Mouse (Mus musculus) CH12.LX (cell line): ENCODE results near the gene Fabp2. TPM values are rescaled to one million over a fixed set of nuclear protein-coding genes. Genes with fewer than 3 reads are reported as not detected.

Experiments
- DNase-seq: peaks from one replicate; pipeline ENCODE4 v3.0.0-alpha.2; 2013; ENCODE audit errors: extremely low read depth
- H3K27ac ChIP-seq: 2 replicates; pipeline ENCODE4 v1.5.1; 2012; ENCODE audit warnings: low read depth, mild to moderate bottlenecking, control low read depth, moderate library complexity; ENCODE audit not compliant: insufficient read depth
- H3K27me3 ChIP-seq: replicated peaks from 2 replicates; pipeline ENCODE3; 2012; ENCODE audit warnings: inconsistent platforms
- H3K36me3 ChIP-seq, 2 experiments: replicated peaks in 1 of 2; 2 replicates each; pipeline versions ENCODE3 to v1.6.1; 2012; ENCODE audit warnings: inconsistent platforms in 1 of 2, low read length in 1 of 2, mild to moderate bottlenecking in 1 of 2, mixed read lengths in 1 of 2, moderate library complexity in 1 of 2; ENCODE audit not compliant: control insufficient read depth in 1 of 2, insufficient read depth in 1 of 2
- H3K4me1 ChIP-seq, 2 experiments: 2 replicates each; pipeline ENCODE4 v1.6.1; 2012; ENCODE audit warnings: inconsistent platforms in 1 of 2, moderate library complexity in 1 of 2; ENCODE audit not compliant: insufficient read depth in 2 of 2, control insufficient read depth in 1 of 2
- H3K4me2 ChIP-seq: 2 replicates; pipeline ENCODE4 v1.6.1; 2012; ENCODE audit warnings: low read depth, mild to moderate bottlenecking, control low read depth; ENCODE audit not compliant: poor library complexity, insufficient read depth, severe bottlenecking
- H3K4me3 ChIP-seq, 3 experiments: fragments of 150-350 bp in 1 of 3; sonication (generic) in 1 of 3; replicated peaks in 1 of 3; 2 replicates each; pipeline versions ENCODE3 to v1.5.1; 2011 to 2012; ENCODE audit warnings: low read depth in 2 of 3, low read length in 2 of 3, mild to moderate bottlenecking in 2 of 3, moderate library complexity in 2 of 3, control low read depth in 1 of 3, improper control_type of control experiment in 1 of 3, inconsistent platforms in 1 of 3, mixed read lengths in 1 of 3; ENCODE audit not compliant: poor library complexity in 1 of 3
- H3K79me2 ChIP-seq: replicated peaks from 2 replicates; pipeline ENCODE4 v1.6.1; 2012; ENCODE audit warnings: mild to moderate bottlenecking, moderate library complexity; ENCODE audit not compliant: control insufficient read depth, poor library complexity, insufficient read depth, severe bottlenecking; ENCODE audit errors: extremely low read depth
- H3K9ac ChIP-seq: 2 replicates; pipeline ENCODE4 v1.6.1; 2012; ENCODE audit warnings: low read depth, mild to moderate bottlenecking, control low read depth, moderate library complexity; ENCODE audit not compliant: insufficient read depth
- H3K9me3 ChIP-seq: replicated peaks from 2 replicates; pipeline ENCODE3; 2012; ENCODE audit warnings: low read length, inconsistent platforms, mixed read lengths
- CHD1 ChIP-seq: IDR thresholded peaks from 2 replicates; pipeline ENCODE4 v1.6.1; 2012; ENCODE audit warnings: low read depth, low read length, improper control_type of control experiment, inconsistent platforms
- CHD2 ChIP-seq: IDR thresholded peaks from 2 replicates; pipeline ENCODE4 v1.6.1; 2011; ENCODE audit warnings: low read length, improper control_type of control experiment
- ELF1 ChIP-seq: IDR thresholded peaks from 2 replicates; pipeline ENCODE4 v1.6.1; 2014; ENCODE audit warnings: low read depth, mild to moderate bottlenecking, inconsistent platforms, low read length, improper control_type of control experiment
- EP300 ChIP-seq: IDR thresholded peaks from 2 replicates; pipeline ENCODE4 v1.6.1; 2011; ENCODE audit warnings: low read length, improper control_type of control experiment
- JUN ChIP-seq: IDR thresholded peaks from 2 replicates; pipeline ENCODE4 v1.6.1; 2011; ENCODE audit warnings: low read depth, mild to moderate bottlenecking, low read length, improper control_type of control experiment, moderate library complexity; ENCODE audit not compliant: insufficient read depth
- MAX ChIP-seq: IDR thresholded peaks from 2 replicates; pipeline ENCODE4 v1.6.1; 2011; ENCODE audit warnings: low read length, improper control_type of control experiment
- MXI1 ChIP-seq: IDR thresholded peaks from 2 replicates; pipeline ENCODE4 v1.6.1; 2011; ENCODE audit warnings: mild to moderate bottlenecking, low read depth, low read length, improper control_type of control experiment
- NELFE ChIP-seq: IDR thresholded peaks from 2 replicates; pipeline ENCODE4 v1.6.1; 2011; ENCODE audit warnings: low read depth, low read length, improper control_type of control experiment
- RCOR1 ChIP-seq: conservative IDR thresholded peaks from 2 replicates; pipeline ENCODE4 v1.6.1; 2012; ENCODE audit warnings: low read depth, mild to moderate bottlenecking, inconsistent platforms, low read length, improper control_type of control experiment
- SIN3A ChIP-seq: IDR thresholded peaks from 2 replicates; pipeline ENCODE4 v1.6.1; 2012; ENCODE audit warnings: low read length, improper control_type of control experiment, inconsistent platforms
- UBTF ChIP-seq: IDR thresholded peaks from 2 replicates; pipeline ENCODE4 v1.6.1; 2012; ENCODE audit warnings: low read depth, mild to moderate bottlenecking, inconsistent platforms, low read length, improper control_type of control experiment, moderate library complexity
- ZKSCAN1 ChIP-seq: IDR thresholded peaks from 2 replicates; pipeline ENCODE4 v1.6.1; 2012; ENCODE audit warnings: low read depth, inconsistent platforms, low read length, improper control_type of control experiment, borderline replicate concordance
- dilution Hi-C: fragments of 300-500 bp; cut with MboI; formaldehyde crosslinking; loops from 2 replicates; pipeline ENCODE4 v1.14.3; 2020; ENCODE audit warnings: low sequenced_read_pairs; ENCODE audit not compliant: extremely low pct_unique_long_range_greater_than_20kb, extremely low pct_ligation_motif_present
- in situ Hi-C: fragments of 300-500 bp; cut with MboI; formaldehyde crosslinking; loops from 3 replicates; pipeline ENCODE4 v1.14.3; 2019; ENCODE audit warnings: low sequenced_read_pairs, low pct_ligation_motif_present, low pct_unique_long_range_greater_than_20kb, mixed read lengths
- polyA plus RNA-seq: library from polyadenylated mRNA; unstranded; fragments of >175 nt; gene quantifications from 2 replicates; pipeline ENCODE4 v1.2.1, GENCODE M21; 2012; ENCODE audit warnings: low read depth; ENCODE audit not compliant: insufficient read length
- total RNA-seq, 2 experiments: library from RNA; depleted of rRNA; stranded (reverse); fragments of 300-350 nt in 1 of 2; fragments of >200 nt in 1 of 2; gene quantifications; 2 replicates each; pipeline ENCODE4 v1.2.3; 2012 to 2014

The Fabp2 gene
- total and polyA plus RNA-seq, 3 experiments, result not detected

GRCm38 (mm10) chr3:122919260-122919659 lies 24.4 kb downstream of the Fabp2 start, which contains the start of gene Gm10959:
TSS of gene Gm10959 (minus strand) at chr3:122919360.
- H3K27ac ChIP-seq, result no peak within 1 kb of the TSS
- no peak for DNase-seq
- peaks cover 4 to 28% of the 10 kb centered on the region in 2 experiments for H3K4me1 ChIP-seq
- H3K4me3 ChIP-seq, result no peak within 1 kb of the TSS
- no peaks in the 10 kb centered on the region for H3K79me2 ChIP-seq
- dilution Hi-C loops, result no loop called here
- no peak within 1 kb of the TSS for H3K9ac ChIP-seq
- H3K9me3 ChIP-seq, result no peaks in the 10 kb centered on the region
- TF ChIP-seq CHD2, result no peak
- no peak for TF ChIP-seq ZKSCAN1
- no peak for TF ChIP-seq UBTF
- TF ChIP-seq SIN3A, result no peak
- TF ChIP-seq CHD1, result no peak
- no peak for TF ChIP-seq JUN
- TF ChIP-seq RCOR1, result no peak
- in situ Hi-C loops, result loop anchor here (25.0 kb wide), 2 partner anchors 282 to 632 kb away; partner anchors contain the start of gene Bcar3
- no peaks in the 10 kb centered on the region for H3K27me3 ChIP-seq
- no peaks in the 10 kb centered on the region for H3K36me3 ChIP-seq
- no peak within 1 kb of the TSS for H3K4me2 ChIP-seq

GRCm38 (mm10) chr3:122920572-122921435 lies 25.9 kb downstream of the Fabp2 start:
- Histone ChIP-seq H3K79me2 (peaks cover 5% of the 10 kb centered on the region; the same call in 1 of the 2 replicates), H3K27me3 (no peaks in the 10 kb centered on the region), H3K4me3 (no peak overlapping the region), H3K4me2 (peak overlapping the region; percentile 37), H3K9ac (0 out of 2 replicates have a peak overlapping the region, but pooled peaks have one; percentile 23), H3K9me3 (no peaks in the 10 kb centered on the region), H3K27ac (peak overlapping the region; percentile 13; the same call in 1 of the 2 replicates), H3K36me3 (no peaks in the 10 kb centered on the region), H3K4me1 (peaks cover 4 to 28% of the 10 kb centered on the region in 2 experiments)
- DNase-seq, result peak; percentile 48
- dilution Hi-C loops, result no loop called here
- no peak for TF ChIP-seq RCOR1
- 0 out of 2 replicates have a peak, but pooled peaks have one; percentile 41 for TF ChIP-seq MXI1
- 0 out of 2 replicates have a peak, but pooled peaks have one; percentile 14 for TF ChIP-seq EP300
- 0 out of 2 replicates have a peak, but pooled peaks have one; percentile 6 for TF ChIP-seq NELFE
- no peak for TF ChIP-seq CHD2
- TF ChIP-seq ELF1, result no peak
- TF ChIP-seq MAX, result 0 out of 2 replicates have a peak, but pooled peaks have one; percentile 37
- in situ Hi-C loops, result loop anchor here (25.0 kb wide), 2 partner anchors 284 to 634 kb away; partner anchors contain the start of gene Bcar3
